Mouse (Mus musculus) cortical plate, adult 2 months (tissue): ENCODE measurements around the gene Emg1.

ENCODE experiments used
- CTCF ChIP-seq: fragments of 200-500 bp; IDR thresholded peaks from 2 replicates; pipeline ENCODE4 v1.5.1; 2011; ENCODE audit warnings: mild to moderate bottlenecking, control low read depth, low read length; ENCODE audit not compliant: insufficient read depth; ENCODE audit errors: extremely low read depth
- POLR2A ChIP-seq: fragments of 200-500 bp; IDR thresholded peaks from 2 replicates; pipeline ENCODE4 v1.6.1; 2011; ENCODE audit warnings: mild to moderate bottlenecking, low read length, control low read depth; ENCODE audit not compliant: insufficient read depth; ENCODE audit errors: extremely low read depth

DNA sequence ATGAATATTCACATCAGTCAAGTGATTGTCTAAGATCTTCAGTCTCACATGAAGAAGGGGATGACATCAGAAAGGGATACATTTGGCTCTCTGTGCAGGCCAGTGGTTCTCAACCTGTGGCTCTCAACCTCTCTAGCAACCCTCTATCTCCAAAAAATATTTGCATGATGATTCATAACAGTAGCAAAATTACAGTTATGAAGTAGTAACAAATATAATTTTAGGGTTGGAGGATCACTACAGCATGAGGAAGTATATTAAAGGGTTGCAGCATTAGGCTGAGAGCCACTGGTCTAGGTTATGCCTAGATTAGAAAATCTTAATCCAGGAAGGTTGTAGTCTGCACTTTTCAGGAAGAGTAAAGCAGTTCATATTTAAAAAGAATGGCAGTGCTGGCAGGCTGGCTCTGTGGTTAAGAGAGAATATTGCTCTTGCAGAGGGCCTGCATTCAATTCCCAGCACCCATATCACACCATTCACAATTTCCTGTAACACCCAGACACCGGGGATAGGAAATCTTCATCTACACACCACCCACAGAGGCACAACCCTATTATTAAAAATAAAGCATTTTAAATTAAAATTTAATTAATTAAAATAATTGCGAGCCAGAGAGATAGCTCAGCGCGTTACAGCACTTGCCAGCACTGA lies 50.7 kb downstream of the Emg1 start:
- TF ChIP-seq CTCF (no peak), POLR2A (no peak)
